Mouse (Mus musculus) liver, adult 2 months (tissue): ENCODE measurements around the gene Ier2. TPM values are rescaled to one million over a fixed set of nuclear protein-coding genes. Genes with fewer than 3 reads are reported as not detected.

ENCODE experiments used
- DNase-seq: peaks from one replicate; pipeline ENCODE4 v3.0.0-alpha.2; 2011; ENCODE audit warnings: low read depth, low spot score; ENCODE audit errors: extremely low read depth
- H3K27ac ChIP-seq: fragments of 200-500 bp; replicated peaks from 2 replicates; pipeline ENCODE4 v1.5.1; 2012; ENCODE audit warnings: low read depth, mild to moderate bottlenecking, control low read depth, inconsistent platforms, low read length; ENCODE audit not compliant: insufficient read depth
- H3K27me3 ChIP-seq: fragments of 200-500 bp; 2 replicates; pipeline ENCODE4 v1.6.1; 2012; ENCODE audit warnings: mild to moderate bottlenecking, moderate library complexity, low read length, inconsistent platforms; ENCODE audit not compliant: control insufficient read depth, insufficient read depth
- H3K36me3 ChIP-seq: fragments of 200-500 bp; 2 replicates; pipeline ENCODE4 v1.6.1; 2012; ENCODE audit warnings: low read length, inconsistent platforms; ENCODE audit not compliant: control insufficient read depth, insufficient read depth
- H3K4me1 ChIP-seq: fragments of 200-500 bp; 2 replicates; pipeline ENCODE4 v1.6.1; 2011; ENCODE audit warnings: low read length; ENCODE audit not compliant: control insufficient read depth, insufficient read depth
- H3K4me3 ChIP-seq: fragments of 200-500 bp; 2 replicates; pipeline ENCODE4 v1.5.1; 2011; ENCODE audit warnings: low read depth, mild to moderate bottlenecking, control low read depth, low read length, moderate library complexity; ENCODE audit not compliant: insufficient read depth
- H3K79me2 ChIP-seq: fragments of 200-500 bp; 2 replicates; pipeline ENCODE4 v1.6.1; 2012; ENCODE audit warnings: inconsistent platforms, mild to moderate bottlenecking, low read length, moderate library complexity; ENCODE audit not compliant: control insufficient read depth, insufficient read depth
- H3K9ac ChIP-seq: fragments of 200-500 bp; 2 replicates; pipeline ENCODE4 v1.6.1; 2012; ENCODE audit warnings: low read depth, mild to moderate bottlenecking, control low read depth, inconsistent platforms, low read length
- CTCF ChIP-seq: fragments of 200-500 bp; IDR thresholded peaks from 2 replicates; pipeline ENCODE4 v1.5.1; 2011; ENCODE audit warnings: low read depth, low read length, control low read depth
- POLR2A ChIP-seq: fragments of 200-500 bp; IDR thresholded peaks from 2 replicates; pipeline ENCODE4 v1.6.1; 2011; ENCODE audit warnings: low read length, control low read depth; ENCODE audit not compliant: insufficient read depth; ENCODE audit errors: extremely low read depth
- WGBS: fragments of 180-500 bp; shearing (Covaris S2); methylation state at CpG from one replicate; pipeline ENCODE4 v1.1.7; 2018; 5-methylcytosine and 5-hydroxymethylcytosine counted together
- polyA plus RNA-seq: library from polyadenylated mRNA; depleted of rRNA; stranded (reverse); fragments of >200 nt; gene quantifications from 2 replicates; pipeline ENCODE4 v1.2.3, GENCODE M21; 2012
- total RNA-seq: library from RNA; depleted of rRNA; stranded (reverse); fragments of >200 nt; gene quantifications from 2 replicates; pipeline ENCODE4 v1.2.3, GENCODE M21; 2014

Ier2 gene
- total and polyA plus RNA-seq, 2 experiments: 12.0 to 13.1 TPM

GRCm38 (mm10) chr8:84657680-84658079 lies 5.0 kb downstream of the Ier2 start:
- H3K27ac ChIP-seq: no peak overlapping the region
- H3K4me1 ChIP-seq: peaks cover 8% of the 10 kb centered on the region
- 92% methylated on average over 4 of the region's 4 CpGs for WGBS
- H3K9ac ChIP-seq: no peak overlapping the region
- no peak for TF ChIP-seq POLR2A
- no peak for TF ChIP-seq CTCF
- H3K27me3 ChIP-seq: no peaks in the 10 kb centered on the region
- 0 out of 2 replicates have a peak, but pooled peaks cover 7% of the 10 kb centered on the region for H3K79me2 ChIP-seq
- no peaks in the 10 kb centered on the region for H3K36me3 ChIP-seq
- no peak for DNase-seq
- H3K4me3 ChIP-seq: no peak overlapping the region

- no peaks in the 10 kb centered on the region for H3K36me3 ChIP-seq
- no peak overlapping the region; the same call in 1 of the 2 replicates for H3K27ac ChIP-seq
- H3K4me3 ChIP-seq: no peak overlapping the region
- no peak overlapping the region for H3K9ac ChIP-seq
- H3K27me3 ChIP-seq: no peaks in the 10 kb centered on the region
- no peak for DNase-seq
- H3K79me2 ChIP-seq: 0 out of 2 replicates have a peak, but pooled peaks cover 5% of the 10 kb centered on the region
- TF ChIP-seq POLR2A (no peak), CTCF (no peak)
- H3K4me1 ChIP-seq: peaks cover 8% of the 10 kb centered on the region
Observed at GRCm38 (mm10) chr8:84657203-84657602, 5.4 kb downstream of the Ier2 start.

- DNase-seq: peak; percentile 88
- Histone ChIP-seq H3K27ac (peak overlapping the region; percentile 59), H3K79me2 (no peaks in the 10 kb centered on the region), H3K36me3 (no peaks in the 10 kb centered on the region), H3K4me3 (peak overlapping the region; percentile 57), H3K27me3 (no peaks in the 10 kb centered on the region), H3K4me1 (peaks cover 8% of the 10 kb centered on the region), H3K9ac (peak overlapping the region; percentile 62)
- WGBS: 1% methylated on average over 23 of the region's 23 CpGs
- peak; percentile 54; the same call in 1 of the 2 replicates for TF ChIP-seq POLR2A
- no peak for TF ChIP-seq CTCF
Observed at GRCm38 (mm10) chr8:84656641-84657126, 6.0 kb downstream of the Ier2 start.

- Histone ChIP-seq H3K9ac (peak overlapping the region; percentile 62), H3K79me2 (no peaks in the 10 kb centered on the region), H3K36me3 (no peaks in the 10 kb centered on the region), H3K4me3 (peak overlapping the region; percentile 57; the same call in 1 of the 2 replicates), H3K27me3 (no peaks in the 10 kb centered on the region), H3K4me1 (peaks cover 10% of the 10 kb centered on the region), H3K27ac (peak overlapping the region; percentile 59)
- WGBS: 42% methylated on average over 10 of the region's 10 CpGs
- no peak for DNase-seq
- TF ChIP-seq CTCF (no peak), POLR2A (no peak)
Observed at GRCm38 (mm10) chr8:84656191-84656525, 6.5 kb downstream of the Ier2 start.

GRCm38 (mm10) chr8:84655336-84656190 lies 7.1 kb downstream of the Ier2 start:
- Histone ChIP-seq H3K79me2 (no peaks in the 10 kb centered on the region), H3K4me1 (peaks cover 12% of the 10 kb centered on the region), H3K27me3 (no peaks in the 10 kb centered on the region), H3K9ac (peak overlapping the region; percentile 62; the same call in 1 of the 2 replicates), H3K36me3 (no peaks in the 10 kb centered on the region), H3K27ac (peak overlapping the region; percentile 59; the same call in 1 of the 2 replicates), H3K4me3 (peak overlapping the region; percentile 57)
- WGBS: 59% methylated on average over 15 of the region's 15 CpGs
- TF ChIP-seq POLR2A (no peak), CTCF (no peak)
- no peak for DNase-seq

- Histone ChIP-seq H3K27ac (no peak overlapping the region), H3K79me2 (no peaks in the 10 kb centered on the region), H3K36me3 (no peaks in the 10 kb centered on the region), H3K27me3 (no peaks in the 10 kb centered on the region), H3K4me3 (no peak overlapping the region), H3K9ac (no peak overlapping the region), H3K4me1 (peaks cover 13% of the 10 kb centered on the region)
- TF ChIP-seq CTCF (no peak), POLR2A (no peak)
- WGBS: 57% methylated on average over 4 of the region's 4 CpGs
- no peak for DNase-seq
Observed at GRCm38 (mm10) chr8:84654597-84654996, 8.1 kb downstream of the Ier2 start.
